Mouse (Mus musculus) lung, adult 10 weeks (tissue): ENCODE results near the gene Lancl3. TPM values are rescaled to one million over a fixed set of nuclear protein-coding genes. Genes with fewer than 3 reads are reported as not detected.

Experiments
- polyA plus RNA-seq: library from polyadenylated mRNA; stranded (reverse); fragments of 350-450 nt; fragmentation: Illumina TruSeq; extraction: RNeasy Lipid Tissue Mini Kit (QIAGEN cat#74804); gene quantifications from one replicate; pipeline ENCODE4 v1.2.3, GENCODE M21; 2014; ENCODE audit warnings: low read depth, low replicate concordance; ENCODE audit not compliant: insufficient read depth

Gene Lancl3
- polyA plus RNA-seq = 0.11 TPM

DNA sequence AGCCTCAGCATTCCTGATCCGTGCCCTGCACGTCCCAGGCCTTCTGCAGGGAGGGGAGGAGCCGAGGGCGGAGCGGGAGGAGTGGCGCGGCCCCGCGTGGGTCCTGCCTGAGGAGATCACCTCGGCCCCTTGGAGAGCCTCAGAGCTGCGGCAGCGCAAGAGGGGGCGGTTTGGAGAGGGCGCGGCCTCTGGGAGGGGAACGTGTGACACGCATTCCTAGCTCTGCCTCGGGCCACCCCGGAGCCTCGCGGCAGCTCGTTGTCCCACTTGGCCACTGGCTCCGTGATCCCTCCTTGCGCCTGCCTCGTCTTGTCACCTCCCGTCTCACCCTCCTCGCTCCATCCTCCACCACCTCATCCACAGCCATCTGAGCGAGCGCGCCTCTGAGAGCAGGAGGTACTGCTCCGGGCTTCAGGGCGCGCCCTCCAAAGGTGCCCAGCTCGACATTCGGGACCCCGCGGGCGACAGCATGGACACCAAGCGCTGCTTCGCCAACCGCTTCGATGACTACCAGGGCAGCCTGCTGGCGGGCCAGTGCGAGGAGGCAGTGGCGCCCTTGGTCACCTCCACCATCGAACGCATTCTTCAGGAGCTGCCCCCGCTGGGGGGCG is at the start of gene Lancl3:
Gene Lancl3, plus strand, starts transcription at position 142 of the 611 bp plus-strand sequence.

DNA sequence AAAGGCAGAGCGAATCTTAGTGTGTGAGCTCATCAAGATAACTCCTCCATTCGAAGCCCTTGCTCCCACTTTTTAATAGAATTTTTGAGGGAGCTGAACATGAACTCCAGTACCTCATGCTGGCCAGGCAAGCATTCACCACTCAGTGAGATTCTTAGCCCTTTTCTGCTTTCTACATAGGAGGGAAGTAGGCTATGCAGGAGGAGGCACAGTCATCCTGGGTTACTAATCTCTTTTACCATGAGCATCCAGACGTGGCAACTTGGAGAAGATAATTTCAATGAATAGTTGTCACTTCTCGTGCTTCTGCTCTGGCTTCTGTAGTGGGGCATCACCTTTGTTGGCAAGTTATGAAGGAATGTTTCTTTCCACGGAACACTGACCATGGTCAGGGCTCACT is 57.1 kb downstream of the Lancl3 start, which contains the start of gene Gm14862:
Gene Gm14862, minus strand, starts transcription at position 134 of the 400 bp plus-strand sequence.

DNA sequence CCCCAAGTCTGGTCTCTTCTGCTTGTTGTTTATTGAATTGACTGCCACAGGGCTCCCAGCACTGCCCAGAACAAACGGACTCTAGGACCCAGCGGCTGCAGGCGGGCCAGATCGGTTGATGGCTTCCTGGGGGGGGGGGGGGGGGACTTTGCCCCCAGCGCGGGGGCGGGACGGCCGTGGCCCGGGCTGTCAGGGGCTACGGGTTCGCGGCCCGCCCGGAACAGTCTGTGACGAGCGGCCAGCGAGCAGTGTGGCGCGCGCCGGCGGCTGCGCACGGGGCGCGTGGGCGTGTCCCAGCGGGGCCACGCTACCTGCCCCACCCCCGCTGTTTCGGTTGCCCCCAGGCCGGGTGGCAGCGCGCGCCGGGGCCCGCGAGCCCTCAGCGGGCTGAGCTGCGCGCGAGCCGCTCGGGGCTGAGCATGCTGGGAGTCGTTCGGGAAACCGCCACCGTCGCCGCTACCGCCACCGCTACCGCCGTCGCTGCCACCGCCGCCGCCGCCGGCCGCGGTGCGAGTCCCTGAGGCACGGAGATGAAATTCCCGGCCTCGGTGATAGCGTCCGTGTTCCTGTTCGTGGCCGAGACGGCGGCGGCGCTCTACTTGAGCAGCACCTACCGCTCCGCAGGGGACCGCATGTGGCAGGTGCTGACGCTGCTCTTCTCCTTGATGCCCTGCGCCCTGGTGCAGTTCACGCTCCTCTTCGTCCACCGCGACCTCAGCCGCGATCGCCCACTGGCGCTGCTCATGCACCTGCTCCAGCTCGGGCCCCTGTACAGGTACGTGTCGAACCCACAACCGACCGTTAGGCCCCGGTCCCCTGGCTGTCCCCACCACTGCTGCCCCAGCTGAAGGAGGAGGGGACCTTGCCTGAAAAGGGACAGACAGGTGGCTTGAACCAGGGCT is 73.0 kb downstream of the Lancl3 start, which contains the start of gene Xk:
Gene Xk, plus strand, starts transcription at position 297 of the 902 bp plus-strand sequence.

DNA sequence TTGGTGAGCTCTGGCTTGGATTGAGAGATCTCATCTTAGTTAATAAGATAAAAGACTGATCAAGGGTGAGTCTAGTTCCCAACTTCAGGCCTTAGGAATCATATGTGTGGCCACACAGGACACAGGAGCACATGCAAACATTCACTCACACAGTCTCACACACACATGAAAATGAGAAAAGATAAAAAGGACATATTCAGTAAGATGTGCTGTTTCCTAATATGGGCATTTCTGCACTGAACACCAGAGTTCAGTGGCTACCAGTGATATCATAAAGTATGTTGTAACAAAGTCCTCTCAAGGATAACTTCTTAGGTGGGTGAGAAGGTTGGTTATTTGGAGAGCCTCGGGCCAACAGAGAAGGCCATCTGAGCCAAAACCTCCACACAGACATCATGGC is 83.8 kb downstream of the Lancl3 start, which contains the start of gene H2al1m:
Gene H2al1m, plus strand, starts transcription at position 301 of the 400 bp plus-strand sequence.

Other genes starting within 250 kb of the Lancl3 start
- gene Fthl17b, start 236.9 kb upstream of the Lancl3 start, polyA plus RNA-seq = not detected
- not detected for gene Fthl17c, start 223.3 kb upstream of the Lancl3 start, polyA plus RNA-seq
- gene Fthl17d, start 213.1 kb upstream of the Lancl3 start, polyA plus RNA-seq = not detected
- not detected for gene Fthl17e, start 166.4 kb upstream of the Lancl3 start, polyA plus RNA-seq
- gene Fthl17f, start 136.9 kb upstream of the Lancl3 start, polyA plus RNA-seq = not detected
- gene 4930402K13Rik, start 95.3 kb upstream of the Lancl3 start, polyA plus RNA-seq = not detected
- gene Gm14862, start 57.0 kb downstream of the Lancl3 start, polyA plus RNA-seq = not detected
- 0.71 TPM for gene Xk, start 72.9 kb downstream of the Lancl3 start, polyA plus RNA-seq
- gene H2al1m, start 83.9 kb downstream of the Lancl3 start, polyA plus RNA-seq = not detected
- gene H2al1k, start 150.7 kb downstream of the Lancl3 start, polyA plus RNA-seq = not detected